Mouse (Mus musculus): ENCODE results near the gene Abcc6. TPM values are rescaled to one million over a fixed set of nuclear protein-coding genes. Genes with fewer than 3 reads are reported as not detected.

Gene Abcc6
- polyA plus RNA-seq, 1 experiment from 2014 or later = 0.37 TPM

DNA sequence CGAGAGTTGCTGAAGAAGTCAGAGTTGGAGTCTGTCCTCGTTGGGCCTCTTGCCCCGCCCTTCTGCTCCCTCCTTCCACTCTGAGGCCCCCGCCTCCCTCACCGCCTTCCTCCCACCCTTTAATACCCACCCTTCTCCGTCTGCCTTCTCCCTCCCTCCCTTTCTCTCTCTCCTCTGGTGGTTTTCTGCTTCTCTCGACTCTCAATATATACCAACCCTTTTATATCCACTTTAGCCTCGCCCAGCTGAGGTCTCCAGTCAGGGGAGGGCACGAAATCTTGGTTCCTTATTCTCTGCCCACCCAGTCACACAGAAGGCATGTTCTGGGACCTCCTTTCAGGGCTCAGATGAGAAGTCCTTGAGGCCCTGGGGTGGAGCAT is 108.9 kb downstream of the Abcc6 start, which contains the start of gene Emp3:
Gene Emp3 (minus strand): TSS at position 163 of the 380 bp plus-strand sequence.
- 0 out of 2 replicates have a peak, but pooled peaks cover 2% of the 10 kb centered on the region for H3K27me3 ChIP-seq (ENCODE audit: control insufficient read depth, insufficient read depth, low read length)
- H3K4me3 ChIP-seq (ENCODE audit: low read depth, low read length) = peak within 1 kb of the TSS; percentile 18; the same call in 1 of the 2 replicates
- no peaks in the 10 kb centered on the region for H3K9me3 ChIP-seq (ENCODE audit: control insufficient read depth, low read length)
- peaks cover 17% of the 10 kb centered on the region for H3K4me1 ChIP-seq (ENCODE audit: control insufficient read depth, insufficient read depth, low read length)
- H3K36me3 ChIP-seq (ENCODE audit: control insufficient read depth, insufficient read depth, low read length) = no peaks in the 10 kb centered on the region
- ATAC-seq (ENCODE audit: low read depth) = no peak
- 0 out of 2 replicates have a peak within 1 kb of the TSS, but pooled peaks have one; percentile 2 for H3K9ac ChIP-seq (replicated peaks; ENCODE audit: low read depth, low read length)
- WGBS = 50% methylated on average over 9 of the region's 9 CpGs
- H3K4me2 ChIP-seq (ENCODE audit: low read depth, low read length) = peak within 1 kb of the TSS; percentile 18; the same call in 1 of the 2 replicates
- no peak within 1 kb of the TSS for H3K27ac ChIP-seq (ENCODE audit: low read depth, low read length)

GRCm38 (mm10) chr7:45920583-45921241 is 109.4 kb downstream of the Abcc6 start:
- WGBS = 52% methylated on average over 9 of the region's 9 CpGs
- no peaks in the 10 kb centered on the region for H3K9me3 ChIP-seq (ENCODE audit: control insufficient read depth, low read length)
- peak overlapping the region; percentile 18; the same call in 1 of the 2 replicates for H3K4me3 ChIP-seq (ENCODE audit: low read depth, low read length)
- no peak for ATAC-seq (ENCODE audit: low read depth)
- H3K36me3 ChIP-seq (ENCODE audit: control insufficient read depth, insufficient read depth, low read length) = no peaks in the 10 kb centered on the region
- H3K9ac ChIP-seq (replicated peaks; ENCODE audit: low read depth, low read length) = 0 out of 2 replicates have a peak overlapping the region, but pooled peaks have one; percentile 2
- peaks cover 22% of the 10 kb centered on the region for H3K4me1 ChIP-seq (ENCODE audit: control insufficient read depth, insufficient read depth, low read length)
- H3K4me2 ChIP-seq (ENCODE audit: low read depth, low read length) = peak overlapping the region; percentile 18; the same call in 1 of the 2 replicates
- no peak overlapping the region for H3K27ac ChIP-seq (ENCODE audit: low read depth, low read length)
- H3K27me3 ChIP-seq (ENCODE audit: control insufficient read depth, insufficient read depth, low read length) = 0 out of 2 replicates have a peak, but pooled peaks cover 2% of the 10 kb centered on the region

DNA sequence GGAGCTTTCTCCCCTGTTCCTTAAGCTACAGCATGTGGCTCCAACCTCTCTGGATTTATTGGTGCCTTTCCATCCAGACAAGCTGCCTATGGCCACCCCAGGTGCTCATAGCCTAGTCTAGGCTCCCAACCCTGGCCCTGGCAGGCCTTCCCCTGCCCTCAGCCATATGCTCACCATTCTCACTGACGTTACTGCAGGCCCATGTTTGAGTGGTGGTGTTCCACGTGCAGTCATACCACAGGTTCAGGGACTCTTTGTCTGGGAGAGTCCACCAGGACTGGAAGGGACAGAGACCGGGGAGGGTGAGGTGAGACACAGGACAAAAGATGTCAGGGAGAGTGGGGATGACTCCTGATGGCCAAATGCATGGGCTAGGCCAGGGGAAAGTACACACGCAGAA is 110.3 kb downstream of the Abcc6 start:
- no peak overlapping the region for H3K4me2 ChIP-seq (ENCODE audit: low read depth, low read length)
- 0 out of 2 replicates have a peak overlapping the region, but pooled peaks have one; percentile 2 for H3K9ac ChIP-seq (replicated peaks; ENCODE audit: low read depth, low read length)
- 83% methylated on average over 4 of the region's 4 CpGs for WGBS

GRCm38 (mm10) chr7:45919083-45919671 is 110.9 kb downstream of the Abcc6 start:
- H3K27ac ChIP-seq (ENCODE audit: low read depth, low read length) = no peak overlapping the region
- no peaks in the 10 kb centered on the region for H3K36me3 ChIP-seq (ENCODE audit: control insufficient read depth, insufficient read depth, low read length)
- H3K9me3 ChIP-seq (ENCODE audit: control insufficient read depth, low read length) = no peaks in the 10 kb centered on the region
- H3K27me3 ChIP-seq (ENCODE audit: control insufficient read depth, insufficient read depth, low read length) = 0 out of 2 replicates have a peak, but pooled peaks cover 2% of the 10 kb centered on the region
- ATAC-seq (ENCODE audit: low read depth) = no peak
- H3K9ac ChIP-seq (replicated peaks; ENCODE audit: low read depth, low read length) = no peak overlapping the region
- no peak overlapping the region for H3K4me2 ChIP-seq (ENCODE audit: low read depth, low read length)
- H3K4me1 ChIP-seq (ENCODE audit: control insufficient read depth, insufficient read depth, low read length) = peaks cover 22% of the 10 kb centered on the region
- WGBS = 72% methylated on average over 14 of the region's 14 CpGs
- H3K4me3 ChIP-seq (ENCODE audit: low read depth, low read length) = no peak overlapping the region

More for the DNA sequence above, 110.3 kb downstream of the Abcc6 start:
- Histone ChIP-seq H3K4me1 (ENCODE audit: control insufficient read depth, insufficient read depth, low read length) (peaks cover 22% of the 10 kb centered on the region), H3K4me3 (ENCODE audit: low read depth, low read length) (no peak overlapping the region), H3K27ac (ENCODE audit: low read depth, low read length) (no peak overlapping the region), H3K27me3 (ENCODE audit: control insufficient read depth, insufficient read depth, low read length) (0 out of 2 replicates have a peak, but pooled peaks cover 2% of the 10 kb centered on the region), H3K36me3 (ENCODE audit: control insufficient read depth, insufficient read depth, low read length) (no peaks in the 10 kb centered on the region), H3K9me3 (ENCODE audit: control insufficient read depth, low read length) (no peaks in the 10 kb centered on the region)
- ATAC-seq (ENCODE audit: low read depth) = no peak

GRCm38 (mm10) chr7:45917926-45918325 is 112.2 kb downstream of the Abcc6 start:
- Histone ChIP-seq H3K4me3 (ENCODE audit: low read depth, low read length) (no peak overlapping the region), H3K27ac (ENCODE audit: low read depth, low read length) (peak overlapping the region; percentile 81; the same call in 1 of the 2 replicates), H3K9ac (replicated peaks; ENCODE audit: low read depth, low read length) (no peak overlapping the region), H3K36me3 (ENCODE audit: control insufficient read depth, insufficient read depth, low read length) (no peaks in the 10 kb centered on the region), H3K4me1 (ENCODE audit: control insufficient read depth, insufficient read depth, low read length) (peaks cover 22% of the 10 kb centered on the region), H3K9me3 (ENCODE audit: control insufficient read depth, low read length) (no peaks in the 10 kb centered on the region), H3K4me2 (ENCODE audit: low read depth, low read length) (no peak overlapping the region), H3K27me3 (ENCODE audit: control insufficient read depth, insufficient read depth, low read length) (0 out of 2 replicates have a peak, but pooled peaks cover 2% of the 10 kb centered on the region)
- 89% methylated on average over 15 of the region's 15 CpGs for WGBS
- ATAC-seq (ENCODE audit: low read depth) = no peak

Other genes with a start within 250 kb of the Abcc6 start
- 21.2 and 32.3 TPM in 2 replicates for gene Lmtk3, start 246.6 kb downstream of the Abcc6 start, polyA plus RNA-seq (2014; fragmentation: Nextera tagmentation; extraction: Ambion mirVana)
- 6.8 and 9.7 TPM in 2 replicates for gene Sult2b1, start 245.6 kb downstream of the Abcc6 start, polyA plus RNA-seq (2014; fragmentation: Nextera tagmentation; extraction: Ambion mirVana)
- 223 and 266 TPM in 2 replicates for gene Cyth2, start 215.7 kb downstream of the Abcc6 start, polyA plus RNA-seq (2014; fragmentation: Nextera tagmentation; extraction: Ambion mirVana)
- gene Kcnj14, start 205.5 kb downstream of the Abcc6 start, polyA plus RNA-seq (2014; fragmentation: Nextera tagmentation; extraction: Ambion mirVana) = 1.1 and 1.3 TPM in 2 replicates
- 39.0 and 40.5 TPM in 2 replicates for gene Grwd1, start 199.4 kb downstream of the Abcc6 start, polyA plus RNA-seq (2014; fragmentation: Nextera tagmentation; extraction: Ambion mirVana)
- 67.9 and 98.6 TPM in 2 replicates for gene Kdelr1, start 157.5 kb downstream of the Abcc6 start, polyA plus RNA-seq (2014; fragmentation: Nextera tagmentation; extraction: Ambion mirVana)
- 3.4 and 4.3 TPM in 2 replicates for gene Grin2d, start 151.9 kb downstream of the Abcc6 start, polyA plus RNA-seq (2014; fragmentation: Nextera tagmentation; extraction: Ambion mirVana)
- 0.37 TPM in 1 of 2 replicates, not detected in the other for gene Syngr4, start 133.6 kb downstream of the Abcc6 start, polyA plus RNA-seq (2014; fragmentation: Nextera tagmentation; extraction: Ambion mirVana)
- 4.0 and 4.8 TPM in 2 replicates for gene Tmem143, start 133.4 kb downstream of the Abcc6 start, polyA plus RNA-seq (2014; fragmentation: Nextera tagmentation; extraction: Ambion mirVana)
- gene Emp3, start 108.9 kb downstream of the Abcc6 start, polyA plus RNA-seq (2014; fragmentation: Nextera tagmentation; extraction: Ambion mirVana) = 5.3 and 36.4 TPM in 2 replicates
- 3.8 and 4.0 TPM in 2 replicates for gene Ccdc114, start 106.2 kb downstream of the Abcc6 start, polyA plus RNA-seq (2014; fragmentation: Nextera tagmentation; extraction: Ambion mirVana)
- 26.0 and 28.5 TPM in 2 replicates for gene Nomo1, start 3.4 kb upstream of the Abcc6 start, polyA plus RNA-seq (2014; fragmentation: Nextera tagmentation; extraction: Ambion mirVana)
- gene Kcnj11, start 70.5 kb upstream of the Abcc6 start, polyA plus RNA-seq (2014; fragmentation: Nextera tagmentation; extraction: Ambion mirVana) = 1.4 and 1.7 TPM in 2 replicates
- gene Abcc8, start 149.7 kb upstream of the Abcc6 start, polyA plus RNA-seq (2014; fragmentation: Nextera tagmentation; extraction: Ambion mirVana) = 12.4 and 15.7 TPM in 2 replicates
- gene Ush1c, start 208.2 kb upstream of the Abcc6 start, polyA plus RNA-seq (2014; fragmentation: Nextera tagmentation; extraction: Ambion mirVana) = 1.3 and 1.6 TPM in 2 replicates
- gene Otog, start 210.7 kb upstream of the Abcc6 start, polyA plus RNA-seq (2014; fragmentation: Nextera tagmentation; extraction: Ambion mirVana) = not detected in 2 replicates